Mouse (Mus musculus) MN1 (cell line): Measurements from ENCODE around the gene Gprc5c.

Experiments used
- DNase-seq: peaks from one replicate; pipeline ENCODE4 v3.0.0-alpha.2; 2016; ENCODE audit warnings: low spot score

Gene Gprc5c

DNA sequence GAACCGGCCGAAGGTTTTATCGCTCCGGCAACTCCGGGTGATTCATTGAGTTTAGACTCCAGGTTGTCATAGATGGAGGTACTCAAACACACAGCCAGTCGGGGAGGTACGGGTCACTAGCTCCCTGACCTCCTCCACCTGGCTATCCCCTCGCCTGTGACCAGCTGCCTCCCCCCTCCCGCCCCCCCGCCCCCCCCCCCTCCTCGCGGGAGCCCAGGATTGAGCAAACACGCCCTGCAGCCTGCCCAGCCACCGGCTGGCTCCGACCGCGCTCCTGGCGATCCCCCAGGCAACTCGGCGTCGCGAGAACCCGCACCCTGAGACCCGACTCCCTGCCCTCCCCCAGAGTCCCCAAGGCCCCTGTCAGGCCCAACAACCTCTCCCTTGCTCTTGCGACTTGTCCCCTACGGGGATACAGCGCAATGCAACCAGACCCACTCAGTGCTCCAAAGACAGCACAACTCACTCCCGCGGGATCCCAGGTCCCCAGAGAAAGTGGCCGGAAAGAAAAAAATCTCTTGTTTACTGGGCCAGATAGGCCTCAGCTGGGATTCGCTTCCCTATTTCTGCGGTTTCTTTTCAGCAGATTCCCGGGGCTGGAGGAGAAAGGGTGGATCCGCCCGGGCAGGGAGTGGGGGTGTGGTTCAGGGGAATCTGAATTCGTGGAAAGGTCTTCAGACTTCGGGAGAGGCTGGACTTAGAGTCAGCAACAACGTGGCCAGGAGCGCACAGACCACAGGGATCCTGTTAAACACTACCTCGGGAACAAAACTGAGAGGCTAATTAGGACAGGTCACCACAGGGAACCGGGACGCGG lies at the start of gene Gprc5c:
Gprc5c (plus strand) TSS at position 701 of the 817 bp plus-strand sequence.
- no peak for DNase-seq

DNA sequence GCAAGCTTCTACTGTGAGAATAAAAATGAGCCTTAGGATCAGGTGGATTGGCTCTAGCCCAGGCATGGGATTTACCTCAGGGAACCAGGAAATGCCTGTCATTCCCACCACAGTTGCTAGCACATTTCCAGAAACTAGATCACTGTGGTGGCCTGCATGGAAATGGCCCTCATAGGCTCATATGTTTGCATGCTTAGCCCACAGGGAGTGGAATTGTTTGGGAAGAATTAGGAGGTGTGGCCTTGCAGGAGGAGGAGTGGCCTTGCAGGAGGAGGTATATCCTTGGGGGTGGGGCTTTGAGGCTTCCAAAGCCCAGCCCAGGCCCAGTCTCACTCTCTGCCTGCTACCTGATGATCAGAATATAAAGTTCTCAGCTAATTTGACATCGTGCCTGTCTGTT lies 49.0 kb upstream of the Gprc5c start:
- DNase-seq = no peak

DNA sequence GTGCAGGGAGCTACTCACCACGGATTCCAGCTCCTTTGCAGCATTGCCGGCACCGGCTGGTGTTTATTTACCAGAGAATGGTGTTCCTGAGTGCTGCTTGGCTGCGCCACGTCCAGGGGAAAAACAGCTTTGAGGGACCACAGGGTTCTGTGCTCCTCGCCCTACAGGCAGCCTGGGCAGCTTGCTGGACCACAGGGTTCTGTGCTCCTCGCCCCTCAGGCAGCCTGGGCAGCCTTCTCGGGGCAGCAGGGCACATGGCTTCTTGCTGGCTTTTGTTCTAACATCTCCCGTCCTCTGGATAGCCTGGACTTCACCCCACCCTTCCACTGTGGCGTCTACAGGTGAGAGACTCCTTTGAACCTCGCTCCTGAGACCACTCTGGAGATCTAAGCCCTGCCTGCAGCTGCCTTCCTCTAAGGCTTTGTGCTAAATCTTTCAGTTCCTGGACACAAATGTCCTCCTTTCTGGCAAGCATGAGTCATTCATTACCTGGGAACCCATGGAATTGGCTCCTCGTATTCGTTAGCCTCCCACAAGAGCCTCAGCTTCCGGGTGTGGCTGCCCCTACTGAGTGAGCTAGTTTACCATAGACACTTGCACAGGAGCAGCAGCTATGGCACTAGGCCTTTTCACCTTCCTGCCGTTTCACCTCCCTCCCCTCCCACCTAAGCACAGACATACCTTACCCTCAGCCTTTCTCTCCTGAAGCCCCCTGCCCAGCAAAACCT lies 48.2 kb upstream of the Gprc5c start:
- DNase-seq = no peak

DNA sequence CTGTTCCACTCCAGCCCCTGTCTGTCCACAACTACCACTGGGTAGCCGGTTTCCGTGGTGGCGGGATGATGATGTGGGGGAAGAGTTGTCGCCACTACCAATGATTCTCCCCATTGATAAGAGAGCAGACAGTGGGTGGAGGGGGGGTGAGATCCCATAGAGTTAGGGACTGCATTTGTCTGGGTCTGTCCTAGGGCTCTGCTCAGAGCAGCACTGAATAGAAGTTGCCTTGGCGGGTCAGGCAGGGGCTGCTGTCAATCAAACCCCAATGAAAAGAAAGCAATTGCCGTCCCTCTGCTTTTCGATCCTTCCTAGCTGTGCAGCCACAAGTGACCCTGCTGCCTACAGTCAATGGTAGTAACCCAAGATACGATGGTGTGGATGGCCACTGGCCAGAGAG lies 47.0 kb upstream of the Gprc5c start:
- DNase-seq = no peak

DNA sequence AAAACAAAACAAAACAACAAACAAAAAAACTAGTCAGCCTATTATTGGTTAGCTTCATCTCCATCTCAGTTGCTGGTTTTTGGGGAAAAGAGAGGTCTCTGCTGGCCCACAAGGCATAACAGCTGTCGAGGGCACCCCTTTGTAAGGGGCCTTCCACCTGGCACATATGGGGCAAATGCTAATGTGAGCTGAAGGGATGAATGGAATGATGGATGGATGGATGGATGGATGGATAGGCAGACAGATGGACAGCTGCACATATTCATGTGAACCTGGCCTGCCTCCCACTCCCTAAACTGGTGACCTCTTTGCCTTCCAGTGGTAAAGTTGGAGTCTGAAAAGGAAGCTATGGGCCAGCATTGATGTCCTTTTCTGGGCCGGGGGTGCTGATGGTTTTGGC lies 43.9 kb upstream of the Gprc5c start:
- DNase-seq = no peak

DNA sequence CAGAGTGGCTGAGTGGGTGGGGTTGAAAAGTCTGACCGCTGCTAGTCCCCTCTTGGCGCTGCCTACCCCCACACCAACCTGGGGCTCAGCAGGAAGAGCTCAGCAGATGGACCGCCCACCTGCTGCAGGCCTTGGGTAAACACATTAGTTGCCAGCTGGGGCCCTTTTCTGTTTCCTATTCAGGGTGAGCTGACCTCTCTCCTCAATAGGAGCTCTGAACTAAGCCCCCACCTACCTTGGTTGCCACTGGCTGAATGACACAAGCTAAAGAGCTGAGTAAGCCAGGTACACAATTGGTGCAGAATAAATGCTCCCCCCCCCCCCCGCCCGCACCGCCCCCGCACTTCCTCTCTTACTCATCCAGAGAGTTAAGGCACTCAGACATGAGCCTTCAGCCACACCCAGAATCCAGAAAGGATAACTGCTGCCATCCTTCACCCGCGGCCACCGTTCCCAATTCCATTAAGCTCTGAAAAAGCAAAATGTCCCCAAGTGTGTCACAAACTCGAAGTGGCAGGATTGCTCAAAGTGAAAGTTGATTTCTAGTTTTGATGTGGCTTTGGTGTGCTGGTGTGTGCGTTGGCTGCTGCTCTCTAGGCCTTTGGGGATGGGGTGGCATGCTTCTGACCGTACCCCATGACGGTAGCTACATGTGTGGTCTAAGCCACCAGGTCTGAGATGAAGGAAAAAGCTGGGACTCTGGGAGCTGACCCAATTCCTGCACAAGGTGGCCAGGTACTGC lies 43.1 kb upstream of the Gprc5c start:
- no peak for DNase-seq

DNA sequence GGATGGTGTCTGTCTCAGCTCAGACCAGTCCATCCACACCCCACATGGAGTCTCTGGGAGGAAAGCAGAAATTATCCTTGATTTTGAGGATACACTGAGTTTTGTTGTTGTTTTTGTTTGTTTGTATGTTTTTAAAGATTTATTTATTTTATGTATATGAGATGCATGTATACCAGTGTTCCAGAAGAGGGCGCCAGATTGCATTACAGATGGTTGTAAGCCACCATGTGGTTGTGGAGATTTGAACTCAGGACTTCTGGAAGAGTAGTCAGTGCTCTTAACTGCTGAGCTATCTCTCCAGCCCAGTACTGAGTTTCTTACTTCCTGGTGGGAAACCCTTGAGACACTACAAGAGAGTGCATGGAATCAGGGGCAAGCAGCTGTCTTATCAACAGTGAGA lies 41.6 kb upstream of the Gprc5c start:
- DNase-seq = no peak

DNA sequence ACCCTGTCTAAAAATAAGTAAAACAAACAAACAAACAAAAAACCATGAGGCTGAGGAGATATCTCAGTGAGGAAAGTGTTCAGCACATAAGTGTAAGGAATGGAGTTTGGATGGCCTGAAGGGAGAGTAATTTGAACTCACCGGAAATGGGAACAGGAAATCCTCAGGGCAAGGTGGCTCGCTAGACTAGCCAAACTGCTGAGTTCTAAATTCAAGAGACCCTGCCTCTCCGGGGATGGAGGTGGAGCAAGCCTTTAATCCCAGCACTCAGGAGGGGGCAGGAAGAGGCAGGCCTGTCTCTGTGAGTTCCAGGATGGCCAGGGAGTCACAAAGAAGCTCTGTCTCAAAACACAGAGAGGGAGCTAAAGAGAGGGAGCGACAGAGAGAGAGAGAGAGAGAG lies 40.6 kb upstream of the Gprc5c start:
- DNase-seq = no peak

DNA sequence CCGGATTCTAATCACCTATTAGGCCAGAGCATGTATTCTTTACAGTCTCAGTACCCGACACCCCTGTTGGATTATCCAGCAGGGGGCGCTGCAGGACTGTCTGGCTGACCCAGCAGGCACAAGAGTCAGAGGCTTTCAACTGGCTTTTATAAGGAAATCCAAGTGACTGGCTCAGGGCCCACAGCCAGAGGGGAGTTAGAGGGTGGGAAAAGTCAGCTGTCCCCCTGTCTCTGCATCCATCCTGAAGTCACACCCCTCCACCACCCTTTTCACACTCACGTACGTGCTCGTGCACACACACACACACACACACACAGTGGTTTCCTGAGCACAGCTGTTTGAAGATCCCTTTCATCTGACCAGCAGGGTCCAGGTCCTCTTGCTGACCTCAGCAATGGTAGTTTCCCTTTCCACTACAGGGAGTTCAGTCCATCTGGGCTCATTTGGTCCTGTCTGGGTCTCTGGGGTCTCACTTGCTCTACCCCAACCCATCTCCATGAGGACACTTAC lies 38.2 kb upstream of the Gprc5c start:
- DNase-seq = peak; percentile 24

DNA sequence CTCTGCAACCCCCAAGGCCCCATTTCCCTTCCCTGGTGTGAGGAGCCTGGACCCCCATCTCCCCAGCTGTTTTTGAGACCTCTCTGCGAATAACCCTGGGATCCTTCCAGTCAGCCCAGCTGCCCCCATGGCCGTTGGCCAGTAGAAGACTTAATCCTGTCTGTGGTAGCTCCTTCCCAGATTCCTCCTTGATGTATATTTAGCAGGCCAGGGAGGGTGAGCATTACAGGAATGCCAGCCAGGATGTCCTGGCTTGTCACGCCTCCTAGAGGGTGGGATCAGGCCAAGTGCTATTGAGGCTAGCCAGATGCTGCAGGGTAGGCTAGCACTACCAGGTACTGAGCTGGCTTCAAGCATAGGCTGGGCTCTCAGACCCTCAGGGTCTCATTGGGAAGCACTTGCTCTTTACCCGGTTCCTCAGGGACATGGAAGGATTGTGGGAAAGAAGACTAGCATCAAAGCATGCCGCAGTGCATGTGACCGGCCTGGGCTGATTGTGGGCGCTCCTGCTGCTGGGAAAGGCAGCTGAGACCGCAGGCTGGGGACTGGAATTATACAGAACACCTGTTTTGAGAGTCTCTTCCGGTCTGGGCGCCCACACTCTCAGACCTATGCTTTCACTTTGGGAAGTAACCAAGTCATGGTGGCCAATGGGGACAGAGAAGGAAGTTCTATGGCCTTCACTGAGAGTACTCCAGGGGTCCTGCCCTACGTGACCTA lies 35.9 kb upstream of the Gprc5c start:
- no peak for DNase-seq

DNA sequence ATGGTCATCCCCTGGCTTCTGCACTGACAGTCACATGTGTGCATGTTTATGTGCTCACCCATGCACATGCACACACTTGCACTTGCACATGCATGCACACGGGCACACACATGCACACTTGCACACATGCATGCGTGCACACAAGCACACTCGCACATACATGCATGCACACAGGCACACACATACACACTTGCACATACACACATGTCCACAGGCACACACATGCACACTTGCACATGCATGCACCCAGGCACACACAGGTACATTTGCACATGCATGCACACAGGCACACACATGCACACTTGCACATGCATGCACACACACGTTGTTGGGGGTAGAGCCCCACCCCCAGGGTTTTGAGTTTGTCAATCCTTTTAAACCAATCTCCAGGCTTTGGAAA lies 34.0 kb upstream of the Gprc5c start:
- no peak for DNase-seq

DNA sequence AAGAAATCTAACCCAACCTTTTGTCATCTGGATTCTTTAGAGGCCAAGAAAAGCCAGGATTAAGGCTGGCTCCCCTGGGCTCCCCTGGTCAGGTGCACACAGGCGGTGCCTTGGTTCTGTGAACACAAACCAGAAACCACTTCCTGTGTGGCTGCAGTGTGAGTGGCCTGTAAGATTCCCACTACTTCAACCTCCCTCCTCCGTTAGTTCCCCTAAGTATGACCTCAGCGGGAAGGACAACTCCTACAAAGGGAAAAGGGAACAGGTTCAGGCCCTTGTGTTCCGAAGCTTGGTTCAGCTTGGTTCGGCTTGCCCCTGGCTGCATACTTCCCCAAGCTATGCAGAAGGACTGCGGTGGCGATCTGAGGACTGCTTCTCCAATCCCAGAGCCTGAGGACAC lies 32.8 kb upstream of the Gprc5c start:
- DNase-seq = no peak

DNA sequence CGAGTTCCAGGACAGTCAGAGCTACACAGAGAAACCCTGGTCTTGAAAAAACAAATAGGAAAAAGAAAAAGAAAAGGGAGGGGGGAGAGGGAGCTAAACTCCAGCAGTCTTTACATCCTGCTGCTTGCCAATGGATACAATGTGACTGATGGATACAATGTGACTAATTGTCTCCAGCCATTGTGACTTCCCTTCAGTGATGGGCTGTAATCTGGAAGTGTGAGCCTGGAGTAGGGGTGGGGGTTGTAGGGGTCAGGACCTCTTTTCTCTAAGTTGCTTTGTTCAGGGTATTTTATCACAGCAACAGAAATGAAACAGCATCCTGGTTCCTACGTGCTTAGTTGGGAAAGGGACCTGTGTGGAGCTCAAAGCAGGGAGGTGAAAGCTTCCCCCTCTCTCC lies 31.8 kb upstream of the Gprc5c start:
- DNase-seq = no peak

DNA sequence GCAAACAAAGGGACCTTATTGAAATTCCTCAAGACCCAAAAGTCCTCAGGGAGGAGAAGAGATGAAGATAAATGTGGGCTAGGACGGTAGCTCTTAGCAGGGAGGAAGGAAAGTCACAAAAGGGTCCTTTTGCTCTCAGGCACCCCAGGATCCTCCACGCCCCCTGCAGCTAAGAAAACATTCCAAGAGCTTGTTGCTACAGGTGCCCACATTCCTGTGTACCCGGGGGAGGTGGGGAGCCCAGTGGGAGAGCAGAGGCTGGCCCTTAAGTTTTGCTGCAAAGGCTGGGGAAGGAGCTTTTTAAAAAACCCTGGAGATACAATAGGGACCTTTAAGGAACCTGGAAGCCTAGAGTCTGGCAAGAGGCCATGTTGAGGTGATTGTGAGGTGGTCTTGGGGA lies 30.5 kb upstream of the Gprc5c start:
- DNase-seq = no peak

DNA sequence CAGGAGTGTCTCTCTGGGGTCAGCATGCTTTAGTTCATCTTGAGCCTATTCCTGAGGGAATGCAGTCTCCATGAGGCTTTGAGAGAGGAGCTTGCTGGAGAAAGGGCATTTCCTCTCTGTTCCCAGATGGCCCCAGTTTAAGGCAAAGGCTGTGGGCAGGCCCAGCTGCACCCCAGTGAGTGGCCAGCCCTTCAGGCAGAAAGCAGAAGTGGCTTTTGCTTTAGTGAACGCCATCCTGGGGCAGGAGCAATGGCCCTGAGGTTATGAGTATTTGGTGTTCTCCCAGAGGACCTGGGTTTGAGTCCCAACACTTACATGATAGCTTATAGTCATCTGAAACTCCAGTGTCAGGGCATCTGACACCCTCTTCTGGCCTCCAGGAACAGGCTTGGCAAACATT lies 29.6 kb upstream of the Gprc5c start:
- DNase-seq = no peak

DNA sequence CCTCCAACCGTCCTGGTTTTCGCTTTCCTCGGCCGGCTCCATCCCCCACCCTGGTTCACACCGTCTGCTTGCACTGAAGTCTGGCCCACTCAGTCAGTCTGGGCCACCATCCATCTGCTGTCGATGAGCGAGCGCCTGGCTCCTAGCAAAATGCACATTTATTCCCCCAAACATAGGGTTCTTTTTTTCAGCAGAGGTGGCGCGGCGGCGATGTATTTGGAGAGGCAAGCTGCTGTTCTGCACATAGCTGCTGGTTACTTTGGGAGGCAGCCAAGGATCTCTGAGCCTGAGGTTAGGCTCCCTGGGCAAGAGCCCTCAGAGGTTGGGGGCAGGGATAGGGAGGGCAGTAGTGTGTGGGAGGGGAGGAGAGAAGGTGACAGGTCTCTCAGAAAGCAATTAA lies 28.2 kb upstream of the Gprc5c start:
- no peak for DNase-seq

DNA sequence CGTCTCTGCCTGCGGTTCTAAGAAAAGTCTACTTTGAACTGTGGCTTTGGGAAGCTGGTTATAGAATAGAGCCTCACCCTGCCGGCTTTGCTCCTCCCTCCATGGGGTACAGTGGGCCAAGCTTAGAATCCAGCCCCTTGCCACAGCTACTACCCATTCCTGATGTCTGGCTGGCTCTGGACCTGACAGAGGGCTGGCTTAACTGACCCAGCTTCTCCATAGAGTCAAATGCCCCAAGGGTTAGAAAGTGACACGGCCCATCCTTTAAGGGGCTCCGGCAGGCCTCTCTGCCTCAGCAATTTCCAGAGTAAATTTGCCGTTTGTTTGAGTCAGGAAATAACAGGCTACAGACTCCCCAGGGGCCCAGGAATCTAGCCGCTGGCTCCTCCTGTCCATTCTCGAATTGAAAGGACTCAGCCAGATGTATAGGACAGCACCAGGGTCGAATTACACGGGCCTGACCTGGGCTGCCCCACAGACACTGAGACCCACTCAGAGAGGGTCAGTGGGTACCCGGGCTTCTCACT lies 27.7 kb upstream of the Gprc5c start:
- DNase-seq = no peak

DNA sequence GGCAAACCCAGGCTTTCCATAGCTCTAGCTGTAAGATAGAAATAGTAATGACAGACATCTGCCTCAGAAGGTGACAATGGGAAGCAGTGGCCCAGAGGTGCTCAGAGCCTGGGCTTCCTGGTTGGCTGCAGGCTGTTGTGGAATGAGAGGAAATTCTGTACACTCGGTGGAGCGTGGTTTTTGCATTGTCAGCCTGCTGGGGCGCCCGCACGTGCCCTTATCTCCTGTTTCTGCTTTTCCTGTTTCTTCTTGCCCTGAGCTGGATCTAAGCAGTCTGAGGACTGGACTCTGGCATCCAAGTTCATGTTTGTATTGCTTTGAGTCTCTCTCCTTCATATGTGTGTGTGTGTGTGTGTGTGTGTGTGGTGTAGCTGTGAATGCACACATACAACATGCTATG lies 24.3 kb upstream of the Gprc5c start:
- no peak for DNase-seq

DNA sequence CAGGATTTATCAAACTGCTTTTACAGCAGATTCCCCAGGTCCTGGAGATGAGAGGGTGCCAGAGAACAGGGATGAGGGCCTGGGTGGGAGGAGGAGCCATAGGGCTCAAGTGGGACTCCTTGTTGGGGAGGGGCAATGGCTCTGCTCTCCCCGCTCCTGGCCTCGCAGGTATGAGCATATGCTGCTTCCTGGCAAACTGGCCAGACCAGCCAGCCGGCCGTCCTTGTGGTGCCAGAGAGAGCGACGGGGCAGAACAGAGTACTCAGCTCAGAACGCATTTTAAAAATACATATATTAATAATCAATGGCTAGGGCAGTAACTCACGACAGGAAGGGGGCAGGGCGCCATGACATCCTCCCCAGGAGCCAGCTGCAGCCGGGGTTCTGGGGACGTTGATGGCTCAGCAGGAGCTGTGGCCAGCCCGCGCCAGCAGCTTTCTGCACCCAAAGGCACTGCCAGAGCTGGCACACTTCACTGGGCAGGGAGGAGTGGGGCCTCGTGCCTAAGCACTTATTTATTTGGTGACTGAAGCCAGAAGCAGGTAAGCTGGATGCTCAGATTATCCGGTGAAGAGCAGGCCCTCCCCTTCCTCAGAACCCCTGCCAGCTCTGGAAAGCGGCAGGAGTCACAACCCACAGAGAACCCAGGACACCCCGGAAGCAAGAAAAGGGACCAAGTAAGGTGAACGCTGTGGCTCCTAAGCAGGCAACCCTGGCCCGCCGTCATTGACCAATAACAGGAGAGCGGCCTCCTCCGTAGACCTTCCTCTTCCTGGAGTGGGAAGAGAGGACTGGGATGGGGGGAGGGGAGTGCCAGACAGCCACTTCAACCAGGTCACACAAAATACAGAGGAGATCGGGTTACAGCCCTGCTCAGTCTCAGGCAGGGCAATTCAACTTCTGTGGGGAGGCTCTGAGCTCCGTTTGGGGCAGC lies 21.2 kb upstream of the Gprc5c start:
- no peak for DNase-seq

DNA sequence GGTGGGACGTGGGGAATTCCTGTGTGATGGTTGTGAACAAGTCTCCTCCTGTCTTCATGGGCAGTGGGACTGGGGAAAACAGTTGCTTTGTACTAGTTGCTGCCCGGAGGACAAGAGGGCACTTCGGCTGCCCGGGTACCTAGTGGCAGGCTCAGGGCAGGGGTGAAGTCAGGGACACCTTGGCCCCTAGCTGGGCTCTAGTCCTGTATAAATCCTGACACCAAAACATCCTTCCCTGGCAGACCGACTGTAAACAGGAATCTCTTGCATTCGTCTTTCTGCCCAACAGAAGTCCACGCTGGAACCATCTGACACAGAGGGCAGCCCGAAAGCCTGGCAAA lies 20.5 kb upstream of the Gprc5c start:
- no peak for DNase-seq

DNA sequence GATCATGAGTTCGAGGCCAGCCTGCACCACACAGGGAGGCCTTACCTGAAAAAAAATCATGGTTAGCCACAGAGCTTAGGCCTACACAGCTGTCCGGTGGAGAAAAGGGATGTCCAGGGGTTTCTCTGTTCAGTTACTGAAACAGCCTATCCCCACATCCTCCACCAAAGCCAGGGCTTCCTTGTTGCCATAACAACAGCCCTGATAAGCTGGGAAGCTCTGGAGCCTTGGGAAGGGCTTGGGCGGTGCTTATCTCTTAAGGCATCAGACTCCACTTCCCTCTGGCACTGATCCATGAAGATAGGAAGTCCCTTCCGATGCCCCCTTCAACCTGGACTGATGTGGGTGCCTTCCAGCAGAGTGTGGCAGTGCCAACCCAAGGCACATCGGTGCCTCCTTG lies 17.8 kb upstream of the Gprc5c start:
- no peak for DNase-seq
